Mouse (Mus musculus): ENCODE data around the gene Irak2. TPM values are rescaled to one million over a fixed set of nuclear protein-coding genes. Genes with fewer than 3 reads are reported as not detected.
A peak's percentile ranks its signal among the peaks of the same experiment; 100 is the strongest.

Gene Irak2
- polyA plus RNA-seq, 1 experiment, result 42.4 TPM

- DNase-seq (ENCODE audit: low read depth in 1 of 2, low spot score in 2 of 2), result peak in 1 of 2 experiments; percentile 61
- Histone ChIP-seq H3K27ac (ENCODE audit: insufficient read depth, low read length) (peak overlapping the region; percentile 84), H3K27me3 (ENCODE audit: control insufficient read depth, insufficient read depth, low read length) (no peaks in the 10 kb centered on the region), H3K36me3 (ENCODE audit: control insufficient read depth, insufficient read depth, low read length) (peaks cover 21% of the 10 kb centered on the region), H3K4me1 (ENCODE audit: control insufficient read depth, insufficient read depth, insufficient read length) (peaks cover 5% of the 10 kb centered on the region), H3K4me3 (ENCODE audit: extremely low read depth, insufficient read depth, insufficient read length) (no peak overlapping the region)
- 52% methylated on average over 5 of the region's 5 CpGs for WGBS
- TF ChIP-seq POLR2A (IDR thresholded peaks at IDR 0.05; ENCODE audit: low read depth, low read length), result no peak
- TF ChIP-seq CTCF (IDR thresholded peaks at IDR 0.05; ENCODE audit: extremely low read depth, insufficient read depth, insufficient read length, insufficient replicate concordance), result no peak
These were observed 54.4 kb downstream of the Irak2 start for GRCm38 (mm10) chr6:113692661-113693133.

DNA sequence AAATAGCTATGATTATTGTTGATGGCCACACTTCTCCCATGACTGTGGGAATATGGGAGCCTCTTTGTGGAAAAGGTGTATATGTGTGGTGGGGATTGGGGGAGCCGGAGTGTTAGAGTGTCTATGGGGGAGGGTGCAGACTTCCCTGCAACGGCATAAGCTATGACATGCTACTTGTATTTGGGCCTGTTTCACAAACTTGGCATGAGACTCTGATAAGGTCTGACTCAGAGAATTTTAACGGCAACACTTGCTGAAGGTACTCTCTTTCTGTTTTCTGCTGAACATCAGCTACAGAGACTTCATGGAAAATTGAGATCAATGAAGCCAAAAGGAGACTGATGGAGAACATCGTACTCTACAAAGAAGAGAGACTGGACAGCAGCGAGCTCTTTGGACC lies 55.1 kb downstream of the Irak2 start:
- H3K27me3 ChIP-seq (ENCODE audit: control insufficient read depth, insufficient read depth, low read length), result no peaks in the 10 kb centered on the region
- H3K4me3 ChIP-seq (ENCODE audit: extremely low read depth, insufficient read depth, insufficient read length), result no peak overlapping the region
- peaks cover 16% of the 10 kb centered on the region for H3K36me3 ChIP-seq (ENCODE audit: control insufficient read depth, insufficient read depth, low read length)
- 90% methylated on average over 5 of the region's 5 CpGs for WGBS
- no peak overlapping the region for H3K27ac ChIP-seq (ENCODE audit: insufficient read depth, low read length)
- TF ChIP-seq POLR2A (IDR thresholded peaks at IDR 0.05; ENCODE audit: low read depth, low read length) (no peak), CTCF (IDR thresholded peaks at IDR 0.05; ENCODE audit: extremely low read depth, insufficient read depth, insufficient read length, insufficient replicate concordance) (no peak)
- H3K4me1 ChIP-seq (ENCODE audit: control insufficient read depth, insufficient read depth, insufficient read length), result peaks cover 5% of the 10 kb centered on the region
- no peak for DNase-seq (ENCODE audit: low read depth in 1 of 2, low spot score in 2 of 2)

DNA sequence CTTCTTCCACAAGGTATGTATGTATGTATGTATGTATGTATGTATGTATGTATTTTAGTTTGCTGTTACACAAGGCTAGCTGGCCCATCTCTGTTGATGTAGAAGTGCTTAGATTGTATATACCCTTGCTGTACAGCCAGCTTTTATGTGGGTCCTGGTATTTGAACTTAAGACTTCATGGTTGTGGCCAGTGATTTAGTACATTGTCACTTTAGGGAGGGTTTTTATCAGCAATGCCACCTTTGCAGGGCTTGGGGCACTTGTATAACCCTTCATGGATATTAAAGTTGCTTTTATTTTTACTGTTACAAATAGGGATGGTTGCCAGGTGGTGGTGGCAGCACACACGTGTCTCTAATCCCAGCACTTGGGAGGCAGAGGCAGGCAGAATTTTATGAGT lies 56.9 kb downstream of the Irak2 start:
- TF ChIP-seq POLR2A (IDR thresholded peaks at IDR 0.05; ENCODE audit: low read depth, low read length) (no peak), CTCF (IDR thresholded peaks at IDR 0.05; ENCODE audit: extremely low read depth, insufficient read depth, insufficient read length, insufficient replicate concordance) (no peak)
- no peak overlapping the region for H3K4me3 ChIP-seq (ENCODE audit: extremely low read depth, insufficient read depth, insufficient read length)
- WGBS, result 67% methylated on average over 1 of the region's 1 CpGs
- H3K27ac ChIP-seq (ENCODE audit: insufficient read depth, low read length), result peak overlapping the region; percentile 96
- no peak for DNase-seq (ENCODE audit: low read depth in 1 of 2, low spot score in 2 of 2)
- peaks cover 12% of the 10 kb centered on the region for H3K36me3 ChIP-seq (ENCODE audit: control insufficient read depth, insufficient read depth, low read length)
- H3K27me3 ChIP-seq (ENCODE audit: control insufficient read depth, insufficient read depth, low read length), result no peaks in the 10 kb centered on the region
- H3K4me1 ChIP-seq (ENCODE audit: control insufficient read depth, insufficient read depth, insufficient read length), result peaks cover 5% of the 10 kb centered on the region

DNA sequence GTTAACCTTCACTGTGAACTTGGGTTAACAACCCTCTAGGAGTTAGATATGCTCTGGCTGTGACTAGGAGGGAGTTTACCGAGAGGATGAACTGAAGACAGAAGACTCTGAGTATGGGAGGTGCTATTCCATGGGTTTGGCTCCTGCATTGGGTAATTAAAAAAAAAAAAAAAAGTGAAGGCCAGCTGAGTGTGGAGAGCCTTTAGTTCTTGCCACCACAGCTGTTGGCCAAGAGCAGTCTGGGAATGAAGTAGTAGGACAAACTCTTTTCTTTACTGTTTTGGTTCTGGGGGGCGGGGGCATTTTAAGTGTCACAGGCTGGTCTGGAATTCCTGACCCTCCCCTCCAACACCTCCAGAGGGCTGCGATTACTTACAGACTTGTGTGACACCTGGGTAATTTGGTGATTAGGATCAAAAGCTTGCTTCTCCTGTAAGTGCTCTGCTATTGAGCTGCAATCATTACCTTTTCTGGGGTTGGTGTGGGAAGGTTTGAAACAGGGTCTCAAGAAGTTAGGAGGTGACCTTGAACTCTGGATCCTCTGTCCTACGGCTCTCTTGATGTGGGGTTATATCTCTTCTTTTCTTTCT lies 57.6 kb downstream of the Irak2 start:
- WGBS, result 61% methylated on average over 4 of the region's 4 CpGs
- no peaks in the 10 kb centered on the region for H3K27me3 ChIP-seq (ENCODE audit: control insufficient read depth, insufficient read depth, low read length)
- TF ChIP-seq CTCF (IDR thresholded peaks at IDR 0.05; ENCODE audit: extremely low read depth, insufficient read depth, insufficient read length, insufficient replicate concordance) (no peak), POLR2A (IDR thresholded peaks at IDR 0.05; ENCODE audit: low read depth, low read length) (no peak)
- no peak for DNase-seq (ENCODE audit: low read depth in 1 of 2, low spot score in 2 of 2)
- H3K36me3 ChIP-seq (ENCODE audit: control insufficient read depth, insufficient read depth, low read length), result peaks cover 14% of the 10 kb centered on the region
- H3K27ac ChIP-seq (ENCODE audit: insufficient read depth, low read length), result peak overlapping the region; percentile 96
- no peak overlapping the region for H3K4me3 ChIP-seq (ENCODE audit: extremely low read depth, insufficient read depth, insufficient read length)
- H3K4me1 ChIP-seq (ENCODE audit: control insufficient read depth, insufficient read depth, insufficient read length), result peaks cover 3% of the 10 kb centered on the region

- Histone ChIP-seq H3K36me3 (ENCODE audit: control insufficient read depth, insufficient read depth, low read length) (peaks cover 19% of the 10 kb centered on the region), H3K4me1 (ENCODE audit: control insufficient read depth, insufficient read depth, insufficient read length) (peaks cover 3% of the 10 kb centered on the region), H3K27me3 (ENCODE audit: control insufficient read depth, insufficient read depth, low read length) (no peaks in the 10 kb centered on the region), H3K27ac (ENCODE audit: insufficient read depth, low read length) (peak within 1 kb of the TSS; percentile 96), H3K4me3 (ENCODE audit: extremely low read depth, insufficient read depth, insufficient read length) (peak within 1 kb of the TSS; percentile 98)
- TF ChIP-seq POLR2A (IDR thresholded peaks at IDR 0.05; ENCODE audit: low read depth, low read length) (peak; percentile 86), CTCF (IDR thresholded peaks at IDR 0.05; ENCODE audit: extremely low read depth, insufficient read depth, insufficient read length, insufficient replicate concordance) (no peak)
- peak; percentile 96 to 97 for DNase-seq (ENCODE audit: low read depth in 1 of 2, low spot score in 2 of 2)
- under 1% methylated on average over 58 of the region's 58 CpGs for WGBS
These were observed 58.4 kb downstream of the Irak2 start, which contains the start of gene Tatdn2 for GRCm38 (mm10) chr6:113696582-113697221. Gene Tatdn2, plus strand, starts transcription at chr6:113697050.

GRCm38 (mm10) chr6:113697222-113698205 lies 59.2 kb downstream of the Irak2 start:
- H3K36me3 ChIP-seq (ENCODE audit: control insufficient read depth, insufficient read depth, low read length), result peaks cover 22% of the 10 kb centered on the region
- H3K4me1 ChIP-seq (ENCODE audit: control insufficient read depth, insufficient read depth, insufficient read length), result peaks cover 2% of the 10 kb centered on the region
- peak overlapping the region; percentile 93 for H3K27ac ChIP-seq (ENCODE audit: insufficient read depth, low read length)
- no peaks in the 10 kb centered on the region for H3K27me3 ChIP-seq (ENCODE audit: control insufficient read depth, insufficient read depth, low read length)
- no peak for TF ChIP-seq CTCF (IDR thresholded peaks at IDR 0.05; ENCODE audit: extremely low read depth, insufficient read depth, insufficient read length, insufficient replicate concordance)
- TF ChIP-seq POLR2A (IDR thresholded peaks at IDR 0.05; ENCODE audit: low read depth, low read length), result no peak
- peak overlapping the region; percentile 98 for H3K4me3 ChIP-seq (ENCODE audit: extremely low read depth, insufficient read depth, insufficient read length)
- under 1% methylated on average over 100 of the region's 113 CpGs for WGBS
- peak in 1 of 2 experiments; percentile 25 for DNase-seq (ENCODE audit: low read depth in 1 of 2, low spot score in 2 of 2)

Data from spleen, adult 2 months (tissue).